Mouse (Mus musculus): ENCODE measurements around the gene Pdk1. TPM values are rescaled to one million over a fixed set of nuclear protein-coding genes. Genes with fewer than 3 reads are reported as not detected.
"Not testable (repeated sequence)": the region's sequence is repeated elsewhere in the genome, so short reads cannot be mapped to it uniquely, and the experiment has no call there.

Gene Pdk1
- total RNA-seq (2021): 10 to 100 TPM; 58.0 TPM
- long read RNA-seq, experiment 1, full-length matches to known transcripts: 5 of 20 reads
- long read RNA-seq, experiment 1, partial matches to known transcripts: 0 of 20 reads
- long read RNA-seq, experiment 1, other reads (novel, unspliced or antisense): 15 of 20 reads
- long read RNA-seq, experiment 2, full-length matches to known transcripts: 27 of 40 reads
- long read RNA-seq, experiment 2, partial matches to known transcripts: 3 of 40 reads
- long read RNA-seq, experiment 2, other reads (novel, unspliced or antisense): 10 of 40 reads

- DNase-seq: peak; percentile 99
Observed at GRCm38 (mm10) chr2:71872801-71873443, at the start of gene Pdk1. Gene Pdk1, plus strand, starts transcription at chr2:71873224.

- DNase-seq: no peak
Observed at GRCm38 (mm10) chr2:71824146-71824545, 48.9 kb upstream of the Pdk1 start.

- DNase-seq: no peak
Observed at GRCm38 (mm10) chr2:71827711-71828110, 45.3 kb upstream of the Pdk1 start.

- no peak for DNase-seq
Observed at GRCm38 (mm10) chr2:71828928-71829327, 44.1 kb upstream of the Pdk1 start.

- no peak for DNase-seq
Observed at GRCm38 (mm10) chr2:71833626-71834025, 39.4 kb upstream of the Pdk1 start.

GRCm38 (mm10) chr2:71834371-71834770 lies 38.7 kb upstream of the Pdk1 start:
- DNase-seq: no peak

- no peak for DNase-seq
Observed at GRCm38 (mm10) chr2:71835556-71835955, 37.5 kb upstream of the Pdk1 start.

- DNase-seq: no peak
Observed at GRCm38 (mm10) chr2:71836232-71836631, 36.8 kb upstream of the Pdk1 start.

- no peak for DNase-seq
Observed at GRCm38 (mm10) chr2:71837261-71837660, 35.8 kb upstream of the Pdk1 start.

- DNase-seq: no peak
Observed at GRCm38 (mm10) chr2:71837791-71838190, 35.2 kb upstream of the Pdk1 start.

- DNase-seq: no peak
Observed at GRCm38 (mm10) chr2:71843316-71843715, 29.7 kb upstream of the Pdk1 start.

GRCm38 (mm10) chr2:71844906-71845305 lies 28.1 kb upstream of the Pdk1 start:
- DNase-seq: no peak

GRCm38 (mm10) chr2:71852161-71852560 lies 20.9 kb upstream of the Pdk1 start:
- not testable (repeated sequence) for DNase-seq

GRCm38 (mm10) chr2:71855076-71855475 lies 17.9 kb upstream of the Pdk1 start:
- DNase-seq: no peak

- no peak for DNase-seq
Observed at GRCm38 (mm10) chr2:71863531-71864173, 9.4 kb upstream of the Pdk1 start.

- DNase-seq: no peak
Observed at GRCm38 (mm10) chr2:71865022-71865421, 8.0 kb upstream of the Pdk1 start.

- no peak for DNase-seq
Observed at GRCm38 (mm10) chr2:71865935-71866334, 7.1 kb upstream of the Pdk1 start.

- DNase-seq: no peak
Observed at GRCm38 (mm10) chr2:71866565-71866964, 6.5 kb upstream of the Pdk1 start.

GRCm38 (mm10) chr2:71867019-71867418 lies 6.0 kb upstream of the Pdk1 start:
- no peak for DNase-seq

- DNase-seq: no peak
Observed at GRCm38 (mm10) chr2:71867480-71867879, 5.5 kb upstream of the Pdk1 start.

- DNase-seq: no peak
Observed at GRCm38 (mm10) chr2:71868256-71868655, 4.8 kb upstream of the Pdk1 start.

- DNase-seq: no peak
Observed at GRCm38 (mm10) chr2:71872141-71872540, 883 bp upstream of the Pdk1 start.
